Mouse (Mus musculus): ENCODE data around the gene Pik3ca.

DNA sequence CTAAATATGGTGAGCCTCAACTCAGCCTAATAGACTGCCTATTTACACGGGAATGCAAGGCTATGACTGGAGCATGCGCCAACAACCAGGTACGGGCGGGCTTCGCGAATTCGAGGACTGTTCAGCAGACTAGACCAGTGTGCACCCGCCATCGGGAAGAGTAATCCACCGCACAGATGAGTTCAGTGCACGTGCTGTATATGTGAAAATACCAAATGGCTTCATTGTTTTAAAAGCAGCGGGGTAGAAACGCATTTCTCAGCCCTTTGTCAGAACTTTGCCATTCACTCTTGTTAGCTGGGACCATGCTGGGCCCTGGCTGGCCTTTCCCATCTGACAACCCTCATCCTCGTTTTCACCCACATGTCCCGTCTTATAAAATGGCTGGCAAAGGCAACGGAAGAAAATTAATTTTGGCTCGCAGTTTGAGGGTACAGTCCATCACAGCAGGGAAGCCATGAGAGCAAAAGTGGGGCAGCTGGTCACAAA is 31.2 kb upstream of the Pik3ca start:
- no peak for TF ChIP-seq POLR2A (IDR thresholded peaks at IDR 0.05; ENCODE audit: low read depth, low read length)
- no peak for TF ChIP-seq CTCF (IDR thresholded peaks at IDR 0.05; ENCODE audit: borderline replicate concordance, insufficient read depth, low read length)

Measured in embryonic fibroblast, embryonic 13.5 days (primary cell).